Mouse (Mus musculus): Measurements from ENCODE around the gene Tnnc2.

DNA sequence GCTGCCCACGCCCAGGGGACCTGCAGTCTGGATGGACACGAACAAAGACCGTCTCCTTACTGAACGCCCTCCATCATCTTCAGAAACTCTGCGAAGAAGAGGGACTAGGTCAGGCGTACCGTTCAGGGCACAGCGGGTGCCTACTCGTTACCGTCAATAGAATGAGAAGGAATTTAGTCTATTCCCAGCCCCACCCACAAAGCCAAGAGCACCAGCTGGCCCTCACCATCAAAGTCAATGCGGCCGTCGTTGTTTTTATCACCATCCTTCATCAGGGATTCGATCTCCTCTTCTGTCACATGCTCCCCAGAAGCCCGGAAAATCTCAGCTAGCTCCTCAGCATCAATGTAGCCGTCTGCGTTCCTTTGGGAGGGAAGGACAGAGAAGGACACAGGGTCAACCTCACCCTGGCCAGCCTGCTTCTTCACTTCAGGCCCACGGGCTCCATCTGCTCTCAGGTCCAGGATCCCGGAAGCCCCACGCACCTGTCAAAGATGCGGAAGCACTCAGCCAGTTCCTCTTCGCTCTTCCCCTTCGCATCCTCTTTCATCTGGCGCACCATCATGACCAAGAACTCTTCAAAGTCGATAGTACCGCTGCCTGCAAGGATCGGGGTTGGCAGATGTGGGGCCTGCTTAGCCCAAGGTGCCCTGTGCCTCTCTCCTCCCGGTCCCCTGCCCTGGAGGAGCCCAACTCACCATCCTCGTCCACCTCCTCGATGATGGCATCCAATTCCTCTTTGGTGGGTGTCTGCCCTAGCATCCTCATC lies 2.3 kb downstream of the Tnnc2 start:
- TF ChIP-seq POLR2A (IDR thresholded peaks at IDR 0.05; ENCODE audit: low read depth, low read length) (no peak), CTCF (conservative IDR thresholded peaks at IDR 0.05; ENCODE audit: insufficient read depth, insufficient read length, low read depth, low read length) (no peak)

Data from kidney, adult 2 months (tissue).